Comparison of ENCODE assay signal across 10 mouse cellular contexts in genomic region chr16:42444863-42445423, GRCm38 (mm10).
A peak's percentile ranks its signal among the peaks of the same experiment; 100 is the strongest.
DNase-seq lines count a peak whose midpoint lies in the region; ATAC-seq and TF ChIP-seq lines count a peak whose summit lies in the region.
"Had no signal": no experiment of that assay in that cellular context is flagged by ENCODE, and none has a peak within 500 bp of the region (broad histone marks: within the 10 kb centered on the region; RNA-seq: fewer than 3 reads in every experiment).

No protein-coding gene starts in this region.

- no peaks in the 10 kb centered on the region for H3K27me3 ChIP-seq in kidney, embryonic 15.5 days
- H3K27me3 ChIP-seq in heart, postnatal 0 days (ENCODE audit: control insufficient read depth, insufficient read depth, low read length): no peaks in the 10 kb centered on the region
- H3K27me3 ChIP-seq: Patski had no signal

- no peak; the same call in 1 of the 2 replicates for ATAC-seq in kidney, embryonic 15.5 days (replicated peaks; ENCODE audit: low FRiP score)
- ATAC-seq in heart, postnatal 0 days (ENCODE audit: insufficient read depth, low read depth): no peak
- ATAC-seq in megakaryocyte-erythroid progenitor cell, adult 5-6 weeks (replicated peaks; ENCODE audit: low FRiP score, low TSS enrichment, poor library complexity, severe bottlenecking): no peak
- ATAC-seq: Patski had no signal

- peaks cover 8% of the 10 kb centered on the region for H3K4me1 ChIP-seq in kidney, embryonic 15.5 days
- peaks cover 8% of the 10 kb centered on the region; the same call in 1 of the 2 replicates for H3K4me1 ChIP-seq in heart, postnatal 0 days (ENCODE audit: control insufficient read depth, insufficient read depth)

- no peak overlapping the region for H3K9ac ChIP-seq in kidney, embryonic 15.5 days
- no peak overlapping the region for H3K9ac ChIP-seq in heart, postnatal 0 days (replicated peaks; ENCODE audit: low read depth, low read length)
- H3K9ac ChIP-seq: liver, embryonic 14.5 days had no signal

- no peak overlapping the region for H3K27ac ChIP-seq in kidney, embryonic 15.5 days
- H3K27ac ChIP-seq in heart, postnatal 0 days (ENCODE audit: low read depth): peak overlapping the region; percentile 39
- H3K27ac ChIP-seq: liver, embryonic 14.5 days had no signal

- WGBS in kidney, embryonic 15.5 days: 21% methylated on average over 6 of the region's 6 CpGs
- 31% methylated on average over 6 of the region's 6 CpGs for WGBS in heart, postnatal 0 days

- intact Hi-C loops in left cerebral cortex, postnatal 14 days (cut with DNase I): loop anchor here (10.0 kb wide), 2 partner anchors 110 to 170 kb away; no protein-coding TSS in a partner anchor

- TF ChIP-seq EP300 in heart, postnatal 0 days (IDR thresholded peaks at IDR 0.05; ENCODE audit: low read depth): no peak

- DNase-seq in kidney, postnatal 14 days: no peak
- peak; percentile 76 to 77 for DNase-seq in cerebellum, postnatal 14 days
- peak; percentile 15 for DNase-seq in heart, postnatal 0 days (ENCODE audit: low spot score)
- DNase-seq in left cerebral cortex, postnatal 14 days (ENCODE audit: low spot score in 2 of 2): peak; percentile 57 to 66
- peak; percentile 69 to 73 for DNase-seq in right cerebral cortex, postnatal 10 days (ENCODE audit: low spot score in 2 of 2)
- no peak for DNase-seq in ovary, postnatal 14 days (ENCODE audit: low spot score)

- no peaks in the 10 kb centered on the region for H3K9me3 ChIP-seq in kidney, embryonic 15.5 days (replicated peaks)
- H3K9me3 ChIP-seq in heart, postnatal 0 days (replicated peaks; ENCODE audit: control insufficient read depth, low read length): peaks cover 6% of the 10 kb centered on the region; the same call in 1 of the 2 replicates

- H3K4me3 ChIP-seq in kidney, embryonic 15.5 days (replicated peaks): 0 out of 2 replicates have a peak overlapping the region, but pooled peaks have one; percentile 12
- no peak overlapping the region for H3K4me3 ChIP-seq in heart, postnatal 0 days (ENCODE audit: low read depth, low read length)

- H3K36me3 ChIP-seq in kidney, embryonic 15.5 days: no peaks in the 10 kb centered on the region
- no peaks in the 10 kb centered on the region for H3K36me3 ChIP-seq in heart, postnatal 0 days (replicated peaks; ENCODE audit: control insufficient read depth, insufficient read depth, low read length)

- H3K4me2 ChIP-seq in kidney, embryonic 15.5 days: peak overlapping the region; percentile 34
- H3K4me2 ChIP-seq in heart, postnatal 0 days (ENCODE audit: low read depth, low read length): peak overlapping the region; percentile 40

- TF ChIP-seq CTCF in heart, postnatal 0 days (IDR thresholded peaks at IDR 0.05; ENCODE audit: low read depth): no peak

Comparison
In these comparisons a context has a peak if more than half of its experiments do, and no peak if none do; other contexts are left out.
1. DNase-seq: peak in cerebellum, postnatal 14 days (2 of 2), heart, postnatal 0 days (single experiment), left cerebral cortex, postnatal 14 days (2 of 2) and right cerebral cortex, postnatal 10 days (2 of 2); none in kidney, postnatal 14 days (single experiment) and ovary, postnatal 14 days (single experiment).